Mouse (Mus musculus): ENCODE measurements at regions not wholly inside any gene's neighbourhood (a gene's known extent, or its start where the extent isn't known, plus 50 kb on each side); places are given as distances from the start of the nearest gene placed in this dataset.

DNA sequence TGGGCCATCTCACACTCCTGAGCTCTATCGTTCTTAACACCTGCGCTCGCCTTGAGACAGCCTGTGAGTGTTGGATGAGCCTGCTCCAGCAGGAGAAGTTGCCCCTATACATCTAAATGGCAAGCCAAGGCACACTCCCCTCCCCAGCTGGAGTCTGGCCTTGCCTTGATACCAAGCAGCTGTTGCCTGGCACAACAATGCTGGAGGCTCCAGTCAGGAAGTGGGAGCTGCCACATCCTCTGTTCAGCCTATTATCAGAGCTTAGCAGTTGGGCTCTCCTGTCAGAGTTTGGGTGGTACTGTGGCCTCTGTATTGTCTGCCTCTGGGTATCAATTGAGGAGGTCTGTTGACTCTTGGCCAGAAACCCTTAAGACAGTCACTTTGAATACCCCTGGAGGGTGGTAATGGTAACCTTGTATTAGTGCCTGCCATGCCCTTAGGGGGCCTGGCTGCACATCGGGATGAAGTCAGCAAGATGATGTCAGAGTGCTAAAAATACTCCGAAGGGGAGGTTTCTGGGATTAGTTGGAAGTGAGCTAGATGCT lies 227.4 kb upstream of the Jarid2 start:
- no peak for TF ChIP-seq CTCF (conservative IDR thresholded peaks at IDR 0.05; ENCODE audit: low read length)
- no peak for TF ChIP-seq POU5F1 (IDR thresholded peaks at IDR 0.05; ENCODE audit: borderline replicate concordance, low read length)

All from E14TG2a.4 (cell line).